Mouse (Mus musculus) Patski (cell line): ENCODE data around the gene Gstm4. TPM values are rescaled to one million over a fixed set of nuclear protein-coding genes. Genes with fewer than 3 reads are reported as not detected.

ENCODE experiments used
- ATAC-seq: fragments of 100-300 bp; one replicate; pipeline ENCODE4 v1.8.0; 2021
- CTCF ChIA-PET: fragments of 350-600 bp; sonication (Branson Sonifier 250); formaldehyde crosslinking; loops from one replicate; lab custom pipeline; 2022; ENCODE audit warnings: inconsistent platforms; lab: Charles Lee
- POLR2A ChIA-PET: fragments of 350-600 bp; sonication (Branson Sonifier 250); formaldehyde crosslinking; loops from one replicate; lab custom pipeline; 2022; ENCODE audit warnings: antibody characterized with exemption, inconsistent platforms; lab: Charles Lee
- DNase-seq: peaks from one replicate; pipeline ENCODE4 v3.0.0-alpha.2; 2011; ENCODE audit warnings: low read depth, low spot score
- H3K27me3 ChIP-seq: fragments of 371-371 bp; one replicate; pipeline ENCODE4 v1.5.1; 2021
- CTCF ChIP-seq: fragments of 100-300 bp; IDR thresholded peaks from one replicate; pipeline ENCODE4 v1.5.1; 2021
- in situ Hi-C: fragments of 300-500 bp; cut with MboI; formaldehyde crosslinking; loops from 3 replicates; pipeline ENCODE4 v1.11.1; 2018; ENCODE audit warnings: low pct_unique_long_range_greater_than_20kb, mixed read lengths
- polyA plus RNA-seq: library from polyadenylated mRNA; unstranded; gene quantifications from one replicate; pipeline ENCODE4 v1.2.3, GENCODE M21; 2021

Gene Gstm4
- polyA plus RNA-seq, 1 experiment from 2014 or later = 17.1 TPM

DNA sequence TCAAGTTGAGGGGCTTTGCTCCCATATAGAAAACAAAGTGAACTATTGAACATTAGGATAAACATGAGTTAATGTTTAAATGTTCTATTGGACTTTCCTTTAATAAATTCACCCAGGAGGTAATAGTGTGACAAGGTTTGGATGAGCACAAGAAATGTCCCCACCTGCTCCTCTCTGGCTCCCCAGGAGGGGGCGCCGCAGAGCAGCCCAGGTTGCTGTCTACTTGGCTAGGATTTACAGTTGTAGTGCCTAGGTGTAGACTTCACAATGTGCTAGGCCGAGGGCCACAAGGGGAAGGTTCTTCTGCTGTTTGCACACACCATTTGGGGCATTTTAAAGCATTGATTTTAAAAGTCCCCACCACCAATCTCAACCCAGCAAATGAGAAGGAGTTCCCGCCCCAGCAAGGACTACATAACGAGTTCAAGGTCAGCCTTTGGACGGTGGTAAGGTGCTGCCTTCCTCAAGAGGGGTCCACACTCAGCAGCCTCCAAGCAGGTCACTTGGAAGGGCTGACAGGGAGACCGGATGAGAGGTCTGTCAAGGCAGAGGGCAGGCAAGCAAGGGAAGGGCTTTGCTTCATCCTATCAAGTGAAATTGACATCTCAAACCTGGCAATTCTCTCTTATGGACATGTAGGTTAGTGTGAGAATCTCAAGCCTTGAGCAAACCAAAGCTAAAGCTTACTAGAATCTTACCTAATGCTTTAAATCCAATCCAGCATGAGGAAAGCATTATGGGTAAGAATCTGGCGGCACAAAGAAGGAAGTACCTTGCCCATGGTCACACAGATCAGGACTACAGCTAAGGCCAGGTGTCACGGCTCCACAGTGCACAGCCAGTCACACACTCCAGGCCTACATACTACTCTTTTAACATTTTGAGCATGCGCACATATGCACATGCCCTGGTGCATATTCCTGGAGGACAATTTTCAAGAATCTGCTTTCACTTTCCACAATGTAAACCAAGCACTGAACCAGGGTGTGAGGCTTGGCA lies 25.9 kb upstream of the Gstm4 start:
- in situ Hi-C loops = no loop called here
- ChIA-PET CTCF (interaction anchor here (0.7 to 5.6 kb wide), 5 partner anchors 11 to 121 kb away, joined by 3 to 45 read pairs (median 3); partner anchors contain the start of gene Gnai3), POLR2A (interaction anchor here (0.7 kb wide), 1 partner anchor 19 kb away, joined by 4 read pairs; no protein-coding TSS in a partner anchor)
- no peak for TF ChIP-seq CTCF
- H3K27me3 ChIP-seq = no peaks in the 10 kb centered on the region
- no peak for DNase-seq
- peak; percentile 36 for ATAC-seq

DNA sequence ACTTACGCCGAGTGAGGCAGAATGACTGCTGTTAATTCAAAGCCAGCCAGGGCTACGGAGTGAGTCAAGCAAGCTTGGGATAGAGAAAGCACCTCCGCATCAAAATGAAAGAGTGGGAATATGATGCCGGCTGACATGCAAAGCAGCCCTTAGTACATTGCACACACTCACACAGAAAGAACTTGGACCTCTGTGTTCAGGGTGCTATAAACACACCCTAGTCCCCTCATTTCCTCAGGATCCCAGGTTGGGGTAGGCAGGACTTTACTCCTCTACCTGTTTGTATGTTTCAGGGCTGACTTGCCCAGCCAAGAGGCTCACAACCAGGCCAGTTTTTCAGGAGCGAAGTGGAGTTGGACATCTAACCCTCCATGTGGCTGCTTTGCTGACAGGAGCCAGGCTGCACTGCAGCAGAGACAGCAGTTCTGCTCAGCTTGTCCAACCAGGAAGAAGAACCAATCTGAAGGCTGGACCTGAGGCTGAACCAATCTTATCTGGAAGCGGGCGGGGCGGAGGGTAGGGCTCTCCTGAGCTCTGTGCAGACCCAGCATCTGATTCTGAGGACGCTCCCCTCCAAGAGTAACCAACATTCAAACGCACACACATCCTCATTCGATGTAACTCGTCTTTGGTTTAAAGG lies 24.7 kb upstream of the Gstm4 start:
- in situ Hi-C loops = loop anchor here (10.0 kb wide), 1 partner anchor 375 kb away; the partner anchor contains the start of gene Ahcyl1
- DNase-seq (no peak), ATAC-seq (no peak)
- no peaks in the 10 kb centered on the region for H3K27me3 ChIP-seq
- ChIA-PET POLR2A (no interaction called here), CTCF (interaction anchor here (0.7 to 5.6 kb wide), 3 partner anchors 9 to 120 kb away, joined by 3 to 45 read pairs (median 6); partner anchors contain the start of gene Gnai3)
- no peak for TF ChIP-seq CTCF

DNA sequence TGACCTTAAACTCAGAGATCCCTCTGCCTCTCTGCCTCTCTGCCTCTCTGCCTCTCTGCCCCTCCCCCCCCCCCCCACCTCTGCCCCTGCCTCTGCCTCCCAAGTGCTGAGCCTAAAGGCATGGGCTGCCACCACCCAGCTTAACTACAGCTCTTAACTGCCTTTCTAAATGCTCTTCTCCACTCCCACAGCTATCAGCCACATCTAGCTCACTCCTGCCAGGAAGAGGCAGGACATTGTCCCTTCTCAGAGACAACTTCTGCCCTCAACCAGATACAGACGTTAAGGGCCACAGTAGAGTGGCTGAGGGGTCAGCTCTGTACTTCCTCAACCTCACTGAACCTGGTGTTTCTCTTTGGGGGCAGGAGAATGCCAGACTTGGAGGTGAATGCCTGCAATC lies 24.1 kb upstream of the Gstm4 start:
- ChIA-PET CTCF (interaction anchor here (1.3 to 5.6 kb wide), 3 partner anchors 10 to 78 kb away, joined by 3 to 45 read pairs (median 6); partner anchors contain the start of gene Gnai3), POLR2A (interaction anchor here (0.6 to 1.2 kb wide), 3 partner anchors 68 to 80 kb away, joined by 3 read pairs; no protein-coding TSS in a partner anchor)
- in situ Hi-C loops = loop anchor here (10.0 kb wide), 1 partner anchor 374 kb away; the partner anchor contains the start of gene Ahcyl1
- ATAC-seq (no peak), DNase-seq (no peak)
- H3K27me3 ChIP-seq = no peaks in the 10 kb centered on the region
- TF ChIP-seq CTCF = no peak

DNA sequence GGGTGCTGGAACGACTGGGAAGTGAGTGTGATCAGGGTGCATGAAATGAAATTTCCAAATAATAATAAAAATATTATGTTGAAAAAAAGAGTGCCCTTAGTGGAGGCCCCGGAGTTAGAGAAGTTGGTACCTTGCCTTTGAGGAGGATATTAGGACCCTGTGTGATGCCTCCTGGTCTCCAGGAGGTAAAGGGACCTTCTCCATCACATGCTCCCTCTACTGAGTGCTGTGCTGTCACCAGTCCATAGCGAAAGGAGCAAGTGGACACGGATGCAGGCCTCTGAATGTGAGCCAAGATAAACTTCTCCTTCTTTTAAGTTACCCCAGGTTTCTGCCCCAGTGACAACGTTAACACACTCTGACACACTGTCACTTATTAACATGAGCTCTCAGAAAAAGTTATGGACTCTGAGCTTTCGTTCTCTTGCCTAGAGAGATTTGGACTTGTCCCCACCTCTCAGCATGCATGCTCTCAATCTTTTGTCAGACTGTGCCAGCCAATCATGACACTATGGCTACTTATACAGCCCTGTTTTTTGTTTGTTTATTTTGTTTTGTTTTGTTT lies 22.8 kb upstream of the Gstm4 start:
- ATAC-seq = no peak
- POLR2A ChIA-PET = interaction anchor here (1.2 kb wide), 1 partner anchor 81 kb away, joined by 3 read pairs; no protein-coding TSS in a partner anchor

DNA sequence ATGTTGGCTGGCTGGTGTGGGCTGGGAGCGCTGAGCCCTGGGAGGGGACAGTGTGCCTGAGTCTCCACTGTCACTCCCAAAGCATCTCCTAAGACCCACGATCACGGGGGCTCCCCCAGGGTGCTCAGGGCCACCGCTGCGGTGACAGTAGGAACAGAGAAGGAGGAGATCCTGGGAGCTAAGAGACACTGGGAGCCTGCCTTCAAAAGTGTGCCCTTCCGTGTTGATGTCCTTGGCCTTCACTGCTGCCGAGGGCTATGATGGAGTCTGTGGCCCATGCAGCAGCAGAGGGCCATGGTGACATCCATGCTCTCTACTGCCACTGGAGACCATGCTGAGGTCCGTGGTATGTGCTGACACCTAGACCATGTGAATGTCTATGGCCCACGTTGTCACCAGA lies 20.9 kb upstream of the Gstm4 start:
- H3K27me3 ChIP-seq = no peaks in the 10 kb centered on the region
- TF ChIP-seq CTCF = no peak
- CTCF ChIA-PET = interaction anchor here (1.2 to 2.3 kb wide), 2 partner anchors 13 to 83 kb away, joined by 3 to 6 read pairs; no protein-coding TSS in a partner anchor
- POLR2A ChIA-PET = no interaction called here
- in situ Hi-C loops = loop anchor here (10.0 kb wide), 1 partner anchor 371 kb away; the partner anchor contains the start of gene Ahcyl1
- no peak for ATAC-seq
- DNase-seq = no peak

More for the DNA sequence above, 22.8 kb upstream of the Gstm4 start:
- H3K27me3 ChIP-seq = no peaks in the 10 kb centered on the region
- no peak for TF ChIP-seq CTCF
- no peak for DNase-seq
- CTCF ChIA-PET = interaction anchor here (0.9 to 5.6 kb wide), 4 partner anchors 9 to 80 kb away, joined by 3 to 45 read pairs (median 4); partner anchors contain the start of gene Gnai3
- in situ Hi-C loops = loop anchor here (10.0 kb wide), 1 partner anchor 373 kb away; the partner anchor contains the start of gene Ahcyl1

DNA sequence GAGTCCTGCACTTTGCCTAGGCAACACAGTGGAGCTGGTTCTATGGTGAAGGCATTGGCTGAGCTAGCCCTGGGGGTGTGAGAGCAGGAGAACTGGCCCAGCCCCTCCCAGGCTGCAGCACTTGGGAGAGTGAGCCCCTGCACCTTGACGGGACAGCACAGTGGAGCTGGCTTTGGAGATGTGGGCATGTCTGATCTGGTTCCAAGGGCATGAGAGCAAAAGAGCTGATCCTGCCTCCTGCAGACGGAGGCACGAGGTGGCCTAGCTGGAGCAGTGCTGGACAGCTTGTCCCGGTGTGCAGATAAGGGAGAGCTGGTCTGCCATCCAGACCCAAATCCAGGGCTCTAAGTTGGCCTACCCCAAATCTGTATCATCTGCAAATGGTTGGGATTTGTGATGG lies 20.0 kb upstream of the Gstm4 start:
- DNase-seq = no peak
- POLR2A ChIA-PET = no interaction called here
- in situ Hi-C loops = loop anchor here (5.0 to 10.0 kb wide), 4 partner anchors 47 to 370 kb away; partner anchors contain the start of genes Ahcyl1 and Gstm1

DNA sequence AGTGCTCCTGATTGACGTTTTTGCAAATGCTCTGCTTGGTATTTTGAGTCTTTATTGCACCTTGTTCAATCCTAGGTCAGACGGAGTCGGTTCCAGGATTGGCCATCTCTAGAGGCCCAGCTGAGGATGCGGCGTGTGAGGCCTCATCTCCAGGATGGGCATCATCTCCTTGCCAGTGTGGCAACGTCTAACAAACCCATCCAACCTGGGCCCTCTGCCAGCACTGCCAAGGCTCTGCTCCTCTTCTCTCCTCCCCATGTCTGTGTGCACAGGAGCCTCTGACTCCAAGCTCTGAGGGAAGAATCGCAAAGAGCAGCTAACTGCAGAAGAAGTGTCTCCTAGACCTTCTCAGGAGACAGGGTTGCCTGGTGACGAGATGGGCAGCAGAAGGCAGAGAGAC lies 18.0 kb upstream of the Gstm4 start:
- ATAC-seq (no peak), DNase-seq (no peak)
- CTCF ChIA-PET = interaction anchor here (1.1 to 4.4 kb wide), 6 partner anchors 19 to 365 kb away, joined by 3 to 27 read pairs (median 5); partner anchors contain the start of gene Gstm1
- no peak for TF ChIP-seq CTCF
- in situ Hi-C loops = loop anchor here (5.0 to 10.0 kb wide), 4 partner anchors 45 to 368 kb away; partner anchors contain the start of genes Ahcyl1 and Gstm1
- POLR2A ChIA-PET = interaction anchor here (0.7 kb wide), 1 partner anchor 113 kb away, joined by 3 read pairs; no protein-coding TSS in a partner anchor
- H3K27me3 ChIP-seq = no peaks in the 10 kb centered on the region

More for the DNA sequence above, 20.0 kb upstream of the Gstm4 start:
- CTCF ChIA-PET = interaction anchor here (0.8 to 4.4 kb wide), 5 partner anchors 11 to 197 kb away, joined by 3 to 27 read pairs (median 3); no protein-coding TSS in a partner anchor
- no peak for TF ChIP-seq CTCF
- no peaks in the 10 kb centered on the region for H3K27me3 ChIP-seq
- ATAC-seq = no peak

DNA sequence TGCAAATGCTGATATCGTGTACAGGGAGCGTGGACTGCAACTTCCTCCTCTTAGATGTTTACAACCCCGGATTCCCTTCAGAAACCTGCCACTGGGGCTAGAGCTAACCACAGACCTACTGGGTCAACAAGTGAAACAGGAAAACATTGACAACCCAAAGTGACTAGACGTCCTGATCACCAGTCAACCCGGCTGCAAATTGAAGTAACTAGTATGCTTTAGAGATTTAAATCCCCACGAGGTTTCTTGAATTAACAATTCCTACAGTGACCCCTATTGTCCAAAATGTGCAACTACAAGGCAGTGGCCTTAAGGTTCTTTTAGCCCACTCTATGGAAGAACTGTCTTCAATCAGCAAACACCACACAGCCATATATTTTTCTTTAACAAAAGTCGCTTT lies 16.7 kb upstream of the Gstm4 start:
- in situ Hi-C loops = loop anchor here (5.0 to 10.0 kb wide), 4 partner anchors 44 to 367 kb away; partner anchors contain the start of genes Ahcyl1 and Gstm1
- TF ChIP-seq CTCF = no peak
- ATAC-seq (no peak), DNase-seq (no peak)
- ChIA-PET POLR2A (interaction anchor here (1.1 kb wide), 1 partner anchor 13 kb away, joined by 3 read pairs; no protein-coding TSS in a partner anchor), CTCF (interaction anchor here (0.6 to 4.4 kb wide), 36 partner anchors 9 to 685 kb away, joined by 3 to 27 read pairs (median 4); partner anchors contain the start of genes Ahcyl1, Gstm1, Gstm4 and Gstm7)
- H3K27me3 ChIP-seq = no peaks in the 10 kb centered on the region

DNA sequence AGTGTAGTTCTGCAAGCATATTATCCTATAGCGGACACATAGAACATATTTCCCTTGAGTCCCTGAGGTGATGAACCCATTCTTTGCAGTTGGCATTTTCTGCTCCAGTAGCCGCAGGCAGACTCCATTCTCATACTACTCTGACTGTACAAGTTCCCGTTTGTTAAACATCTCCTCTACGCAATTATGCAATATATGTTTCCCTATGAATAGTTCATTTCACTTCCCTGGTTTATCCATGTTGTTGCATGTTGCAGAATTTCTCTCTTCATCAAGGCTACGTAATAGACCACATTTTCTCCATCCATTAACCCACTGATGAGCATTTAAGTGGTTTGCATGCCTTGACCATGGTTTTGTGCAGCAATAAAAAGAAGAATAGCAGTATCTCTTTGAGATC lies 5.8 kb upstream of the Gstm4 start:
- TF ChIP-seq CTCF = no peak
- H3K27me3 ChIP-seq = no peaks in the 10 kb centered on the region
- no peak for ATAC-seq
- DNase-seq = no peak
- in situ Hi-C loops = no loop called here
- POLR2A ChIA-PET = interaction anchor here (1.1 kb wide), 1 partner anchor 28 kb away, joined by 3 read pairs; no protein-coding TSS in a partner anchor
- CTCF ChIA-PET = interaction anchor here (0.7 to 3.9 kb wide), 4 partner anchors 11 to 118 kb away, joined by 3 to 12 read pairs (median 3); no protein-coding TSS in a partner anchor
